Mouse (Mus musculus) hindbrain, embryonic 13.5 days (tissue): ENCODE measurements around the gene Klhl7. TPM values are rescaled to one million over a fixed set of nuclear protein-coding genes. Genes with fewer than 3 reads are reported as not detected.
A peak's percentile ranks its signal among the peaks of the same experiment; 100 is the strongest.

Experiments used
- ATAC-seq: fragments of 200-750 bp; cut with Nextera tagmentation; 2 replicates; pipeline ENCODE4 v1.8.0; 2017; ENCODE audit warnings: moderate TSS enrichment; ENCODE audit not compliant: low FRiP score
- H3K27ac ChIP-seq: fragments of 300-500 bp; sonication (generic); 2 replicates; pipeline ENCODE4 v1.5.1; 2015; ENCODE audit warnings: inconsistent platforms, mild to moderate bottlenecking, moderate library complexity
- H3K27me3 ChIP-seq: fragments of 300-500 bp; sonication (generic); 2 replicates; pipeline ENCODE4 v1.6.1; 2015; ENCODE audit warnings: mild to moderate bottlenecking, inconsistent platforms
- H3K36me3 ChIP-seq: fragments of 300-500 bp; sonication (generic); 2 replicates; pipeline ENCODE4 v1.6.1; 2015; ENCODE audit warnings: mild to moderate bottlenecking, inconsistent platforms
- H3K4me1 ChIP-seq: fragments of 300-500 bp; sonication (generic); replicated peaks from 2 replicates; pipeline ENCODE4 v1.6.1; 2015; ENCODE audit warnings: inconsistent platforms
- H3K4me2 ChIP-seq: fragments of 300-500 bp; sonication (generic); 2 replicates; pipeline ENCODE4 v1.6.1; 2015; ENCODE audit warnings: inconsistent platforms, mild to moderate bottlenecking, moderate library complexity
- H3K4me3 ChIP-seq: fragments of 300-500 bp; sonication (generic); 2 replicates; pipeline ENCODE4 v1.5.1; 2015; ENCODE audit warnings: mild to moderate bottlenecking, inconsistent platforms
- H3K9ac ChIP-seq: fragments of 300-500 bp; sonication (generic); 2 replicates; pipeline ENCODE4 v1.6.1; 2015; ENCODE audit warnings: mild to moderate bottlenecking, inconsistent platforms
- H3K9me3 ChIP-seq: fragments of 300-500 bp; sonication (generic); 2 replicates; pipeline ENCODE4 v1.6.1; 2016; ENCODE audit warnings: inconsistent platforms
- WGBS: fragments of 180-500 bp; shearing (Covaris S2); methylation state at CpG from one replicate; pipeline ENCODE4 v1.1.7; 2015; 5-methylcytosine and 5-hydroxymethylcytosine counted together
- polyA plus RNA-seq: library from polyadenylated mRNA; unstranded; fragments of >200 nt; fragmentation: Nextera tagmentation; extraction: Ambion mirVana; gene quantifications from 2 replicates; pipeline ENCODE4 v1.2.1, GENCODE M21; 2015

The Klhl7 gene
- 153 and 158 TPM in 2 replicates for polyA plus RNA-seq

- under 1% methylated on average over 47 of the region's 47 CpGs for WGBS
- Histone ChIP-seq H3K4me2 (peak within 1 kb of the TSS; percentile 65), H3K9ac (peak within 1 kb of the TSS; percentile 91), H3K27ac (peak within 1 kb of the TSS; percentile 98), H3K36me3 (no peaks in the 10 kb centered on the region), H3K4me3 (peak within 1 kb of the TSS; percentile 79), H3K9me3 (no peaks in the 10 kb centered on the region), H3K4me1 (peaks cover 30% of the 10 kb centered on the region), H3K27me3 (no peaks in the 10 kb centered on the region)
- ATAC-seq: peak; percentile 95
Observed at GRCm38 (mm10) chr5:24100106-24100809, at the start of gene Klhl7. TSS of gene Klhl7 (plus strand) at chr5:24100605.

GRCm38 (mm10) chr5:24051755-24052675 is 48.4 kb upstream of the Klhl7 start:
- no peak overlapping the region for H3K27ac ChIP-seq
- H3K36me3 ChIP-seq: no peaks in the 10 kb centered on the region
- peaks cover 8% of the 10 kb centered on the region for H3K4me1 ChIP-seq
- H3K27me3 ChIP-seq: no peaks in the 10 kb centered on the region
- 72% methylated on average over 16 of the region's 16 CpGs for WGBS
- H3K9ac ChIP-seq: no peak overlapping the region
- H3K9me3 ChIP-seq: 0 out of 2 replicates have a peak, but pooled peaks cover 6% of the 10 kb centered on the region
- no peak overlapping the region for H3K4me2 ChIP-seq
- H3K4me3 ChIP-seq: no peak overlapping the region
- no peak for ATAC-seq

- no peak for ATAC-seq
- no peaks in the 10 kb centered on the region for H3K36me3 ChIP-seq
- H3K4me1 ChIP-seq: peaks cover 8% of the 10 kb centered on the region
- H3K4me3 ChIP-seq: no peak overlapping the region
- H3K4me2 ChIP-seq: no peak overlapping the region
- 0 out of 2 replicates have a peak overlapping the region, but pooled peaks have one; percentile 6 for H3K27ac ChIP-seq
- H3K27me3 ChIP-seq: no peaks in the 10 kb centered on the region
- 51% methylated on average over 9 of the region's 9 CpGs for WGBS
- 0 out of 2 replicates have a peak, but pooled peaks cover 11% of the 10 kb centered on the region for H3K9me3 ChIP-seq
- H3K9ac ChIP-seq: no peak overlapping the region
Observed at GRCm38 (mm10) chr5:24053245-24054190, 46.9 kb upstream of the Klhl7 start.

GRCm38 (mm10) chr5:24054382-24054781 is 46.0 kb upstream of the Klhl7 start:
- Histone ChIP-seq H3K4me3 (no peak overlapping the region), H3K27me3 (no peaks in the 10 kb centered on the region), H3K9ac (no peak overlapping the region), H3K9me3 (0 out of 2 replicates have a peak, but pooled peaks cover 11% of the 10 kb centered on the region), H3K27ac (no peak overlapping the region), H3K36me3 (no peaks in the 10 kb centered on the region), H3K4me2 (no peak overlapping the region), H3K4me1 (peaks cover 8% of the 10 kb centered on the region)
- 81% methylated on average over 3 of the region's 3 CpGs for WGBS
- no peak for ATAC-seq

DNA sequence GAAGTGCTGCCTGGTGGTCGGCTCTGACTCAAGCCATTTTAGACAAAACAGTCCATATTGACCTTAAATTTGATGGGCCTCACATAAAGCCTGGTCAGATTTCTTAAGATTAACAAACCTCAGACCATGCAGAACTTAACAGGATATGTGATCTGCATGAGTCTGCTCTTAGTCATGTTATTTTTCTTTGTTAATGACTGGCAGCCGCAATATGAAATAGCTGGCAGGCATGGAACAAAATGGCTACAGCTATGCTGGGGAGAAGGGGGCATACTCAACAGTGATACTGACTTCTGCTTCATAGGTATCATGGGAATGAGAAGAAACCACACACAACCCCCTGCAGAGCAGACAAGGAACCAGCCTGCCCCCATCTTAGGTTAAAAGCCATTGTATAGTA is 43.5 kb upstream of the Klhl7 start:
- Histone ChIP-seq H3K36me3 (no peaks in the 10 kb centered on the region), H3K27me3 (no peaks in the 10 kb centered on the region), H3K9ac (no peak overlapping the region), H3K4me2 (no peak overlapping the region), H3K27ac (no peak overlapping the region), H3K4me3 (no peak overlapping the region), H3K4me1 (peaks cover 8% of the 10 kb centered on the region), H3K9me3 (0 out of 2 replicates have a peak, but pooled peaks cover 11% of the 10 kb centered on the region)
- WGBS: 94% methylated on average over 2 of the region's 2 CpGs
- no peak for ATAC-seq

GRCm38 (mm10) chr5:24057592-24057991 is 42.8 kb upstream of the Klhl7 start:
- H3K4me2 ChIP-seq: no peak overlapping the region
- WGBS: 79% methylated on average over 3 of the region's 3 CpGs
- H3K9ac ChIP-seq: no peak overlapping the region
- peaks cover 8% of the 10 kb centered on the region; the same call in 1 of the 2 replicates for H3K4me1 ChIP-seq
- H3K27me3 ChIP-seq: no peaks in the 10 kb centered on the region
- no peaks in the 10 kb centered on the region for H3K36me3 ChIP-seq
- no peak for ATAC-seq
- H3K27ac ChIP-seq: no peak overlapping the region
- 0 out of 2 replicates have a peak, but pooled peaks cover 11% of the 10 kb centered on the region for H3K9me3 ChIP-seq
- H3K4me3 ChIP-seq: no peak overlapping the region

DNA sequence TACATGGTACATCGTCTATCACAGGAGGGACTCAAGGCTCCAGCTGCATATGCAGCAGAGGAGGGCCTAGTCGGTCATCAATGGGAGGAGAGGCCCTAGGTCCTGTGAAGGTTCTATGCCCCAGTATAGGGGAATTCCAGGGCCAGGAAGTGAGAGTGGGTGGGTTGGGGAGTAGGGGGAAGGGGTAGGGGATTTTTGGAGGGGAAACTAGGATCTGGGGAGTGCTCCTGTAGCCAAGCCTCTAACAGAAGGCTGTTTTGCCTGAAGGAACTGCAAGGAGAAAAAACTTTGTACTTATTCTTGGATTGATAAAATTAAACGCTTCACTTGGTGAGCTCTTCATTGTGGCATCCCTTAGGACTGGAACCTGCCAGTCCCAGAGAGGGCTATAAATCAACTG is 39.5 kb upstream of the Klhl7 start:
- H3K36me3 ChIP-seq: no peaks in the 10 kb centered on the region
- 62% methylated on average over 3 of the region's 3 CpGs for WGBS
- H3K4me3 ChIP-seq: no peak overlapping the region
- no peak for ATAC-seq
- no peak overlapping the region for H3K4me2 ChIP-seq
- no peak overlapping the region for H3K9ac ChIP-seq
- no peaks in the 10 kb centered on the region for H3K4me1 ChIP-seq
- H3K27ac ChIP-seq: no peak overlapping the region
- H3K9me3 ChIP-seq: 0 out of 2 replicates have a peak, but pooled peaks cover 4% of the 10 kb centered on the region
- no peaks in the 10 kb centered on the region for H3K27me3 ChIP-seq

DNA sequence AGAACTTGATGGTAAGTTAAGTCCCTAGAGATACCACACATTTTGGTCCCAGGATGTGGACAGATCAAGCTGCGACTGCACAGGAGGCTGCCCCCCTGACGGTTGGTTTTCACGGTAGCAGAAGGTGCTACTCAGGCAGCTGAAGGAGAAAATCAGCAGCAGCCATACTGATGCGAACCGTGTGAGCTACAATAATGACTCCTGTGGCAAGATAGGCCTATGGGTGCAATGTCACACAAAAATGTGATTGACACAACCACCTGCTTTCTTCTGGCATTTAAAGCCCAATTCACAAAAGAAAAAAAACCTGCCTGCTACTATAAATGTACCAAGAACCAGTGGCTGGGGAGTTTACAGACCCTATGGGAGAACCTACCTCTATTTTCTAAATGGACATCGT is 37.4 kb upstream of the Klhl7 start:
- Histone ChIP-seq H3K36me3 (no peaks in the 10 kb centered on the region), H3K4me1 (no peaks in the 10 kb centered on the region), H3K4me2 (no peak overlapping the region), H3K9me3 (no peaks in the 10 kb centered on the region), H3K27me3 (no peaks in the 10 kb centered on the region), H3K4me3 (no peak overlapping the region), H3K27ac (no peak overlapping the region), H3K9ac (no peak overlapping the region)
- no peak for ATAC-seq
- 82% methylated on average over 6 of the region's 6 CpGs for WGBS

GRCm38 (mm10) chr5:24063545-24063944 is 36.9 kb upstream of the Klhl7 start:
- Histone ChIP-seq H3K27ac (no peak overlapping the region), H3K27me3 (no peaks in the 10 kb centered on the region), H3K9ac (no peak overlapping the region), H3K36me3 (no peaks in the 10 kb centered on the region), H3K4me1 (no peaks in the 10 kb centered on the region), H3K9me3 (no peaks in the 10 kb centered on the region), H3K4me2 (no peak overlapping the region), H3K4me3 (no peak overlapping the region)
- 87% methylated on average over 4 of the region's 4 CpGs for WGBS
- no peak for ATAC-seq

GRCm38 (mm10) chr5:24068955-24069354 is 31.4 kb upstream of the Klhl7 start:
- 85% methylated on average over 6 of the region's 6 CpGs for WGBS
- no peak for ATAC-seq
- no peaks in the 10 kb centered on the region for H3K27me3 ChIP-seq
- no peaks in the 10 kb centered on the region for H3K4me1 ChIP-seq
- H3K27ac ChIP-seq: no peak overlapping the region
- H3K9ac ChIP-seq: no peak overlapping the region
- no peak overlapping the region for H3K4me3 ChIP-seq
- H3K4me2 ChIP-seq: no peak overlapping the region
- H3K36me3 ChIP-seq: no peaks in the 10 kb centered on the region
- H3K9me3 ChIP-seq: no peaks in the 10 kb centered on the region

DNA sequence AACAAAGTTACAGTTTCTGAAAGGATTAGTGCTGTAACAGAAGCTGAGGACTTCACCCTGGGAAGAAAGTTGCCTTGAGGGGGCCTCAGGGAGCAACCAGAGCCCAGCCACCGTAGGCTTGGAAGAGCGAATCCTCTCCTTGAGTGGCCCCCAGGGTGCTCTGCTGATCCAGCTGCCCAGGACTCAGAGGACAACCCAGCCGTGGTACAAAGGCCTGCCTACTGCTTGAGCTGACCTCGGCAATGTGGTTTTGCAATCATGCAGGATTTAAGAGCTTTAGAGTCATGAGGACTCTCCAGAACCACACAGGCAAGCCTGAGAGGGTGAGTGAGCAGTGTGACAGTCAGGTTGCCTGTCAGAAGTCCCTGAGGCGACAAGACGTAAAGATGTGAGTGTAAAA is 28.4 kb upstream of the Klhl7 start:
- WGBS: 80% methylated on average over 6 of the region's 6 CpGs
- H3K36me3 ChIP-seq: no peaks in the 10 kb centered on the region
- no peak overlapping the region for H3K4me3 ChIP-seq
- no peak for ATAC-seq
- no peak overlapping the region for H3K4me2 ChIP-seq
- H3K9me3 ChIP-seq: no peaks in the 10 kb centered on the region
- H3K27me3 ChIP-seq: no peaks in the 10 kb centered on the region
- peaks cover 5% of the 10 kb centered on the region for H3K4me1 ChIP-seq
- H3K27ac ChIP-seq: peak overlapping the region; percentile 13; the same call in 1 of the 2 replicates
- H3K9ac ChIP-seq: no peak overlapping the region
